Mouse (Mus musculus): Measurements from ENCODE around the gene Nfkb2. TPM values are rescaled to one million over a fixed set of nuclear protein-coding genes. Genes with fewer than 3 reads are reported as not detected.
A peak's percentile ranks its signal among the peaks of the same experiment; 100 is the strongest.

Gene Nfkb2
- polyA plus RNA-seq, 1 experiment from 2014 or later: 10.7 TPM

GRCm38 (mm10) chr19:46317546-46317885 is 13.4 kb downstream of the Nfkb2 start:
- Histone ChIP-seq H3K27me3 (replicated peaks; ENCODE audit: control insufficient read depth, insufficient read depth, low read length) (peaks cover 97% of the 10 kb centered on the region), H3K36me3 (ENCODE audit: control insufficient read depth, insufficient read depth, low read length) (peaks cover 7% of the 10 kb centered on the region; the same call in 1 of the 2 replicates), H3K27ac (replicated peaks; ENCODE audit: low read depth, low read length) (no peak overlapping the region), H3K9me3 (ENCODE audit: control insufficient read depth, low read length) (no peaks in the 10 kb centered on the region), H3K4me2 (ENCODE audit: low read depth, low read length) (peak overlapping the region; percentile 78), H3K4me1 (ENCODE audit: control insufficient read depth, insufficient read depth, low read length) (peaks cover 11% of the 10 kb centered on the region; the same call in 1 of the 2 replicates), H3K4me3 (ENCODE audit: low read depth, low read length) (peak overlapping the region; percentile 52), H3K9ac (ENCODE audit: low read depth, low read length) (peak overlapping the region; percentile 59)
- WGBS: 1% methylated on average over 40 of the region's 48 CpGs
- no peak for DNase-seq (ENCODE audit: low spot score)
- no peak; the same call in 1 of the 2 replicates for ATAC-seq (ENCODE audit: low read depth)

DNA sequence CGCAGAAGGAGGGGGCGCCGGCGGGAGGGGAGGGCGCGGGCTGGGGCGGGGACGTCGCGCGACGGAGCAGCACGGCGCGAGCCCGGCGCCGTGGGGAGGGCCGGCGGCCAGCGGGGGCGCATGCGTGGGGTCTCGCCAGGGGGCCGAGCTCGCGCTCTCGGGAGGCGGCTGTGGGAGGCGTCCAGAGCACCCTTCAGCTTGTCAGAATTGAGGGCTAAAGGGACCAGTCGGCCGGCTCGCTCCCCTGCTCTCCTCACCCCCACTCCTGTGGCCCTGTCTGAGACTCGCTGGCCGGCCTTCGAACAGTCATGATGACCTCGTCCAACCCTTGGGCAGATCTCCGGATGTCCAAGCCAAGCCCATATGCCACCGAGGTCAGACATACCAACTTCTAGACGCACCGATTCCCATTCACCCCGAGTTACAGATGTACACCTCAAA is 13.9 kb downstream of the Nfkb2 start:
- peaks cover 98% of the 10 kb centered on the region for H3K27me3 ChIP-seq (replicated peaks; ENCODE audit: control insufficient read depth, insufficient read depth, low read length)
- H3K9me3 ChIP-seq (ENCODE audit: control insufficient read depth, low read length): no peaks in the 10 kb centered on the region
- DNase-seq (ENCODE audit: low spot score): peak; percentile 16
- 0 out of 2 replicates have a peak, but pooled peaks cover 3% of the 10 kb centered on the region for H3K36me3 ChIP-seq (ENCODE audit: control insufficient read depth, insufficient read depth, low read length)
- peak overlapping the region; percentile 59 for H3K9ac ChIP-seq (ENCODE audit: low read depth, low read length)
- WGBS: 7% methylated on average over 13 of the region's 42 CpGs
- H3K4me2 ChIP-seq (ENCODE audit: low read depth, low read length): peak overlapping the region; percentile 78
- H3K4me3 ChIP-seq (ENCODE audit: low read depth, low read length): peak overlapping the region; percentile 52
- peaks cover 11% of the 10 kb centered on the region; the same call in 1 of the 2 replicates for H3K4me1 ChIP-seq (ENCODE audit: control insufficient read depth, insufficient read depth, low read length)
- no peak overlapping the region for H3K27ac ChIP-seq (replicated peaks; ENCODE audit: low read depth, low read length)
- ATAC-seq (ENCODE audit: low read depth): no peak; the same call in none of the 2 replicates

- DNase-seq (ENCODE audit: low spot score): peak; percentile 84
- Histone ChIP-seq H3K36me3 (ENCODE audit: control insufficient read depth, insufficient read depth, low read length) (no peaks in the 10 kb centered on the region), H3K4me3 (ENCODE audit: low read depth, low read length) (peak overlapping the region; percentile 52), H3K27ac (replicated peaks; ENCODE audit: low read depth, low read length) (no peak overlapping the region), H3K9ac (ENCODE audit: low read depth, low read length) (no peak overlapping the region), H3K9me3 (ENCODE audit: control insufficient read depth, low read length) (no peaks in the 10 kb centered on the region), H3K27me3 (replicated peaks; ENCODE audit: control insufficient read depth, insufficient read depth, low read length) (peaks cover 98% of the 10 kb centered on the region), H3K4me1 (ENCODE audit: control insufficient read depth, insufficient read depth, low read length) (peaks cover 11% of the 10 kb centered on the region; the same call in 1 of the 2 replicates), H3K4me2 (ENCODE audit: low read depth, low read length) (peak overlapping the region; percentile 78)
- WGBS: 12% methylated on average over 14 of the region's 16 CpGs
- peak; percentile 48 for ATAC-seq (ENCODE audit: low read depth)
These were observed 14.7 kb downstream of the Nfkb2 start for GRCm38 (mm10) chr19:46318586-46319378.

DNA sequence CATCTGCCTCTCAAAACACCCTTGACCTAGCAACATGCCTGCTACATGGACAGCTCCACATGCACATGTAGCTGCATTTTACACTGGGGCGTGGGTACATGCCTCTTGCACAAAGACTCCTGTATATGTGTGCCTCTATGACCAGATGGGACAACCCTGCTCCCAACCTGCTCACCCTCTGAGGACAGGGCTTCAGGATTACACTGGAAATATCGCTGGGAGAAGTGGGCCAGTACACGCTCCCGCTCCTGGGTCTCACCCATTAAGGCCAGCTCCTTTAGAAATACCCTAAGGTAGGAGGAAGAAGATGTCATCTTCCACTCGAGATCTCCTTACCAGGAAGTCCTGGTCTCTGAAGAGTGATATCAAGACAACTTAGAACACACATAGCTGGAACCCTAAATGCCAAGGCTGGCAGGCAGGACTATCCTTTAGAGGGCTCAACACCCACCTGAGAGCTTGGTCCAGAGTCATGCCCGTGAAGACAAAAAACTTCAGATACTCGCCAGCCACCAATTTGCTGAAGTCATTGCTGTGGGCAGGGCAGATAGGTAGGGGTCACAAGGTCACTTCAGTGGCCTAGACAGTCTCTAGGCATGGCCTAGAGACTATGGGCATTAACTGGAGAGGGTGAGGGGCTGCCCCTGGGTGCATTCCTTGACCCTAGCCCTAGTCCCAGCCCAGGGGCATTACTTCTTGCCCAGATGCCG is 16.1 kb downstream of the Nfkb2 start:
- H3K4me1 ChIP-seq (ENCODE audit: control insufficient read depth, insufficient read depth, low read length): peaks cover 8% of the 10 kb centered on the region; the same call in 1 of the 2 replicates

GRCm38 (mm10) chr19:46321101-46321943 is 17.2 kb downstream of the Nfkb2 start:
- ATAC-seq (ENCODE audit: low read depth): peak; percentile 27; the same call in 1 of the 2 replicates
- Histone ChIP-seq H3K4me1 (ENCODE audit: control insufficient read depth, insufficient read depth, low read length) (peaks cover 8% of the 10 kb centered on the region; the same call in 1 of the 2 replicates), H3K4me3 (ENCODE audit: low read depth, low read length) (no peak overlapping the region), H3K9me3 (ENCODE audit: control insufficient read depth, low read length) (no peaks in the 10 kb centered on the region), H3K36me3 (ENCODE audit: control insufficient read depth, insufficient read depth, low read length) (no peaks in the 10 kb centered on the region), H3K27me3 (replicated peaks; ENCODE audit: control insufficient read depth, insufficient read depth, low read length) (peaks cover 98% of the 10 kb centered on the region), H3K27ac (replicated peaks; ENCODE audit: low read depth, low read length) (no peak overlapping the region), H3K4me2 (ENCODE audit: low read depth, low read length) (no peak overlapping the region), H3K9ac (ENCODE audit: low read depth, low read length) (no peak overlapping the region)
- 29% methylated on average over 6 of the region's 6 CpGs for WGBS
- DNase-seq (ENCODE audit: low spot score): peak; percentile 59

More for the DNA sequence above, 16.1 kb downstream of the Nfkb2 start:
- DNase-seq (ENCODE audit: low spot score): no peak
- Histone ChIP-seq H3K4me3 (ENCODE audit: low read depth, low read length) (no peak overlapping the region), H3K27ac (replicated peaks; ENCODE audit: low read depth, low read length) (no peak overlapping the region), H3K4me2 (ENCODE audit: low read depth, low read length) (no peak overlapping the region), H3K9me3 (ENCODE audit: control insufficient read depth, low read length) (no peaks in the 10 kb centered on the region), H3K27me3 (replicated peaks; ENCODE audit: control insufficient read depth, insufficient read depth, low read length) (peaks cover 98% of the 10 kb centered on the region), H3K9ac (ENCODE audit: low read depth, low read length) (no peak overlapping the region), H3K36me3 (ENCODE audit: control insufficient read depth, insufficient read depth, low read length) (no peaks in the 10 kb centered on the region)
- 81% methylated on average over 8 of the region's 8 CpGs for WGBS
- no peak for ATAC-seq (ENCODE audit: low read depth)

- H3K4me2 ChIP-seq (ENCODE audit: low read depth, low read length): no peak overlapping the region
- H3K36me3 ChIP-seq (ENCODE audit: control insufficient read depth, insufficient read depth, low read length): no peaks in the 10 kb centered on the region
- H3K27ac ChIP-seq (replicated peaks; ENCODE audit: low read depth, low read length): no peak overlapping the region
- peaks cover 16% of the 10 kb centered on the region; the same call in 1 of the 2 replicates for H3K4me1 ChIP-seq (ENCODE audit: control insufficient read depth, insufficient read depth, low read length)
- peaks cover 98% of the 10 kb centered on the region for H3K27me3 ChIP-seq (replicated peaks; ENCODE audit: control insufficient read depth, insufficient read depth, low read length)
- H3K9ac ChIP-seq (ENCODE audit: low read depth, low read length): no peak overlapping the region
- no peaks in the 10 kb centered on the region for H3K9me3 ChIP-seq (ENCODE audit: control insufficient read depth, low read length)
- ATAC-seq (ENCODE audit: low read depth): no peak
- DNase-seq (ENCODE audit: low spot score): no peak
- 48% methylated on average over 11 of the region's 11 CpGs for WGBS
- H3K4me3 ChIP-seq (ENCODE audit: low read depth, low read length): no peak overlapping the region
These were observed 18.2 kb downstream of the Nfkb2 start for GRCm38 (mm10) chr19:46322144-46322995.

DNA sequence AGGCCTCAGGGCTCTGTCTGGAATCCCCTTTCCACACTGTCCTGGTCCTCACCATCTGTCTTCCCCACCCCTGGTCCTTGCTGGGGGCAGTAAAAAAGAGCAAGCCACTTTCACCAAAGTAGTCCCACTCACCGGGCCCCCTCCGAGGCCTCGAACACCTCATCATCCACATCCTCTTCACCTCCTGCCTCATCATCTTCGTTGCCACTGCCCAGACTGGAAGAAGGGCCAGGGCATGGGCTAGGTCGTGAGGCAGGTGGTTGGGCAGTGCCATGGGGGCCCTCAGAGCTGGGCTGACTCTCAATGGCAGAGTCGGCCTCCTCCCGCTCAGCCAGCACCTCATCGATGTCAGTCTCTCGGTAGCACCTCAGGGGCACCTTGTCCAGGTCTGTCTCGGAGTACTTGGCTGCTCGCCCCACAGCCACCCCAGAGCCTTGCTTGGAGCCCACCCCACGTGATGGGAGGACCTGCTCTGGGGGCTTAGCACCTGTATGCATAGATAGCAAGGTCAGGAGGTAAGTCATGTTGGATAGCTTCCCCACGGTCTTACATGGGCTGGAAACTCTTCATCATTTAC is 19.0 kb downstream of the Nfkb2 start:
- no peak overlapping the region for H3K9ac ChIP-seq (ENCODE audit: low read depth, low read length)
- no peak overlapping the region for H3K27ac ChIP-seq (replicated peaks; ENCODE audit: low read depth, low read length)
- peaks cover 14% of the 10 kb centered on the region; the same call in 1 of the 2 replicates for H3K4me1 ChIP-seq (ENCODE audit: control insufficient read depth, insufficient read depth, low read length)
- ATAC-seq (ENCODE audit: low read depth) (no peak), DNase-seq (ENCODE audit: low spot score) (no peak)
- no peaks in the 10 kb centered on the region for H3K9me3 ChIP-seq (ENCODE audit: control insufficient read depth, low read length)
- WGBS: 67% methylated on average over 12 of the region's 13 CpGs
- peaks cover 91% of the 10 kb centered on the region for H3K27me3 ChIP-seq (replicated peaks; ENCODE audit: control insufficient read depth, insufficient read depth, low read length)
- no peak overlapping the region for H3K4me2 ChIP-seq (ENCODE audit: low read depth, low read length)
- no peaks in the 10 kb centered on the region for H3K36me3 ChIP-seq (ENCODE audit: control insufficient read depth, insufficient read depth, low read length)
- H3K4me3 ChIP-seq (ENCODE audit: low read depth, low read length): no peak overlapping the region

Measured in embryonic facial prominence, embryonic 14.5 days (tissue).